Mouse (Mus musculus) midbrain, embryonic 15.5 days (tissue): ENCODE results near the gene Smtnl2. TPM values are rescaled to one million over a fixed set of nuclear protein-coding genes. Genes with fewer than 3 reads are reported as not detected.
"Not testable (repeated sequence)": the region's sequence is repeated elsewhere in the genome, so short reads cannot be mapped to it uniquely, and the experiment has no call there.

Source experiments
- ATAC-seq: fragments of 200-750 bp; cut with Nextera tagmentation; replicated peaks from 2 replicates; pipeline ENCODE4 v1.8.0; 2017; ENCODE audit warnings: moderate TSS enrichment
- H3K27ac ChIP-seq: fragments of 300-500 bp; sonication (generic); 2 replicates; pipeline ENCODE4 v1.5.1; 2015; ENCODE audit warnings: mild to moderate bottlenecking, inconsistent platforms
- H3K27me3 ChIP-seq: fragments of 300-500 bp; sonication (generic); replicated peaks from 2 replicates; pipeline ENCODE4 v1.6.1; 2015; ENCODE audit warnings: inconsistent platforms
- H3K36me3 ChIP-seq: fragments of 300-500 bp; sonication (generic); replicated peaks from 2 replicates; pipeline ENCODE4 v1.6.1; 2015; ENCODE audit warnings: inconsistent platforms
- H3K4me1 ChIP-seq: fragments of 300-500 bp; sonication (generic); 2 replicates; pipeline ENCODE4 v1.6.1; 2015; ENCODE audit warnings: inconsistent platforms
- H3K4me2 ChIP-seq: fragments of 300-500 bp; sonication (generic); 2 replicates; pipeline ENCODE4 v1.6.1; 2015; ENCODE audit warnings: inconsistent platforms, mild to moderate bottlenecking, moderate library complexity
- H3K4me3 ChIP-seq: fragments of 300-500 bp; sonication (generic); 2 replicates; pipeline ENCODE4 v1.5.1; 2015; ENCODE audit warnings: mild to moderate bottlenecking, inconsistent platforms
- H3K9ac ChIP-seq: fragments of 300-500 bp; sonication (generic); 2 replicates; pipeline ENCODE4 v1.6.1; 2015; ENCODE audit warnings: mild to moderate bottlenecking, inconsistent platforms
- H3K9me3 ChIP-seq: fragments of 300-500 bp; sonication (generic); 2 replicates; pipeline ENCODE4 v1.6.1; 2016; ENCODE audit warnings: inconsistent platforms
- WGBS: fragments of 180-500 bp; shearing (Covaris S2); methylation state at CpG from one replicate; pipeline ENCODE4 v1.1.7; 2015; ENCODE audit warnings: mixed read lengths; 5-methylcytosine and 5-hydroxymethylcytosine counted together
- polyA plus RNA-seq: library from polyadenylated mRNA; unstranded; fragments of >200 nt; fragmentation: Nextera tagmentation; extraction: Ambion mirVana; gene quantifications from 2 replicates; pipeline ENCODE4 v1.2.1, GENCODE M21; 2015

Gene Smtnl2
- polyA plus RNA-seq, 1 experiment from 2014 or later, result 9.3 TPM

- peaks cover 4% of the 10 kb centered on the region for H3K4me1 ChIP-seq
- H3K36me3 ChIP-seq, result no peaks in the 10 kb centered on the region
- H3K4me2 ChIP-seq, result no peak overlapping the region
- no peak overlapping the region for H3K4me3 ChIP-seq
- 83% methylated on average over 16 of the region's 16 CpGs for WGBS
- H3K9me3 ChIP-seq, result no peaks in the 10 kb centered on the region
- ATAC-seq, result no peak
- no peaks in the 10 kb centered on the region for H3K27me3 ChIP-seq
- no peak overlapping the region for H3K9ac ChIP-seq
- H3K27ac ChIP-seq, result no peak overlapping the region
Measured at GRCm38 (mm10) chr11:72436756-72437650, 25.5 kb upstream of the Smtnl2 start.

- Histone ChIP-seq H3K4me2 (no peak overlapping the region), H3K27ac (no peak overlapping the region), H3K36me3 (no peaks in the 10 kb centered on the region), H3K9me3 (no peaks in the 10 kb centered on the region), H3K4me1 (no peaks in the 10 kb centered on the region), H3K4me3 (no peak overlapping the region), H3K27me3 (no peaks in the 10 kb centered on the region), H3K9ac (no peak overlapping the region)
- ATAC-seq, result no peak
- 70% methylated on average over 5 of the region's 5 CpGs for WGBS
Measured at GRCm38 (mm10) chr11:72436271-72436670, 24.8 kb upstream of the Smtnl2 start.

- H3K36me3 ChIP-seq, result no peaks in the 10 kb centered on the region
- H3K4me1 ChIP-seq, result no peaks in the 10 kb centered on the region
- 52% methylated on average over 2 of the region's 2 CpGs for WGBS
- H3K9me3 ChIP-seq, result no peaks in the 10 kb centered on the region
- no peak for ATAC-seq
- no peak overlapping the region for H3K9ac ChIP-seq
- H3K4me2 ChIP-seq, result no peak overlapping the region
- H3K27me3 ChIP-seq, result no peaks in the 10 kb centered on the region
- H3K4me3 ChIP-seq, result no peak overlapping the region
- no peak overlapping the region for H3K27ac ChIP-seq
Measured at GRCm38 (mm10) chr11:72435694-72436045, 24.2 kb upstream of the Smtnl2 start.

- Histone ChIP-seq H3K4me1 (no peaks in the 10 kb centered on the region), H3K27me3 (no peaks in the 10 kb centered on the region), H3K9ac (no peak within 1 kb of the TSS), H3K27ac (no peak within 1 kb of the TSS), H3K9me3 (no peaks in the 10 kb centered on the region), H3K4me2 (no peak within 1 kb of the TSS), H3K36me3 (no peaks in the 10 kb centered on the region), H3K4me3 (no peak within 1 kb of the TSS)
- 76% methylated on average over 11 of the region's 11 CpGs for WGBS
- no peak for ATAC-seq
Measured at GRCm38 (mm10) chr11:72434963-72435693, 23.6 kb upstream of the Smtnl2 start, which contains the start of gene Ggt6. Ggt6 (plus strand) TSS chr11:72435526.

GRCm38 (mm10) chr11:72430311-72431068, 19.0 kb upstream of the Smtnl2 start:
- not testable (repeated sequence) for H3K27me3 ChIP-seq, H3K36me3 ChIP-seq, H3K4me2 ChIP-seq, H3K4me1 ChIP-seq, H3K27ac ChIP-seq, H3K4me3 ChIP-seq, H3K9me3 ChIP-seq, H3K9ac ChIP-seq, ATAC-seq
- WGBS, result 60% methylated on average over 9 of the region's 9 CpGs

GRCm38 (mm10) chr11:72429288-72429690, 17.8 kb upstream of the Smtnl2 start:
- Histone ChIP-seq H3K9me3 (no peaks in the 10 kb centered on the region), H3K27me3 (no peaks in the 10 kb centered on the region), H3K36me3 (no peaks in the 10 kb centered on the region), H3K4me1 (no peaks in the 10 kb centered on the region), H3K9ac (no peak overlapping the region), H3K4me3 (no peak overlapping the region), H3K27ac (no peak overlapping the region), H3K4me2 (peak overlapping the region; percentile 22; the same call in 1 of the 2 replicates)
- 47% methylated on average over 7 of the region's 7 CpGs for WGBS
- ATAC-seq, result peak; percentile 42; the same call in 1 of the 2 replicates

- Histone ChIP-seq H3K9me3 (no peaks in the 10 kb centered on the region), H3K9ac (no peak overlapping the region), H3K4me2 (no peak overlapping the region), H3K4me3 (no peak overlapping the region), H3K27ac (no peak overlapping the region), H3K4me1 (no peaks in the 10 kb centered on the region), H3K36me3 (no peaks in the 10 kb centered on the region), H3K27me3 (no peaks in the 10 kb centered on the region)
- WGBS, result 2% methylated on average over 5 of the region's 5 CpGs
- no peak for ATAC-seq
Measured at GRCm38 (mm10) chr11:72428694-72429093, 17.2 kb upstream of the Smtnl2 start.

- no peak for ATAC-seq
- Histone ChIP-seq H3K9ac (no peak overlapping the region), H3K36me3 (no peaks in the 10 kb centered on the region), H3K4me2 (no peak overlapping the region), H3K4me1 (no peaks in the 10 kb centered on the region), H3K9me3 (no peaks in the 10 kb centered on the region), H3K27ac (no peak overlapping the region), H3K27me3 (no peaks in the 10 kb centered on the region), H3K4me3 (no peak overlapping the region)
Measured at GRCm38 (mm10) chr11:72426884-72427283, 15.4 kb upstream of the Smtnl2 start.

GRCm38 (mm10) chr11:72425201-72425600, 13.7 kb upstream of the Smtnl2 start:
- H3K36me3 ChIP-seq, result no peaks in the 10 kb centered on the region
- H3K9ac ChIP-seq, result no peak overlapping the region
- H3K4me1 ChIP-seq, result no peaks in the 10 kb centered on the region
- H3K27me3 ChIP-seq, result no peaks in the 10 kb centered on the region
- H3K27ac ChIP-seq, result no peak overlapping the region
- ATAC-seq, result no peak
- no peak overlapping the region for H3K4me3 ChIP-seq
- H3K9me3 ChIP-seq, result no peaks in the 10 kb centered on the region
- H3K4me2 ChIP-seq, result no peak overlapping the region

GRCm38 (mm10) chr11:72423686-72424085, 12.2 kb upstream of the Smtnl2 start:
- Histone ChIP-seq H3K4me3 (no peak overlapping the region), H3K27me3 (no peaks in the 10 kb centered on the region), H3K36me3 (no peaks in the 10 kb centered on the region), H3K4me1 (no peaks in the 10 kb centered on the region), H3K4me2 (no peak overlapping the region), H3K27ac (no peak overlapping the region), H3K9ac (no peak overlapping the region), H3K9me3 (no peaks in the 10 kb centered on the region)
- no peak for ATAC-seq
- WGBS, result 94% methylated on average over 4 of the region's 4 CpGs

- H3K4me3 ChIP-seq, result no peak overlapping the region
- peaks cover 4% of the 10 kb centered on the region; the same call in 1 of the 2 replicates for H3K4me1 ChIP-seq
- no peak overlapping the region for H3K9ac ChIP-seq
- no peak overlapping the region for H3K4me2 ChIP-seq
- no peak overlapping the region for H3K27ac ChIP-seq
- H3K36me3 ChIP-seq, result no peaks in the 10 kb centered on the region
- WGBS, result 94% methylated on average over 11 of the region's 11 CpGs
- ATAC-seq, result no peak
- H3K9me3 ChIP-seq, result no peaks in the 10 kb centered on the region
- no peaks in the 10 kb centered on the region for H3K27me3 ChIP-seq
Measured at GRCm38 (mm10) chr11:72421518-72422278, 10.2 kb upstream of the Smtnl2 start.
